Mouse (Mus musculus) liver, adult (tissue): ENCODE measurements at regions not wholly inside any gene's neighbourhood (a gene's known extent, or its start where the extent isn't known, plus 50 kb on each side); places are given as distances from the start of the nearest gene placed in this dataset.

ENCODE experiments used
- GATA4 ChIP-seq: IDR thresholded peaks from 2 replicates; pipeline ENCODE4 v1.6.1; 2014; ENCODE audit warnings: mild to moderate bottlenecking, low read length; ENCODE audit not compliant: insufficient replicate concordance

- no peak for TF ChIP-seq GATA4
These were observed 232.1 kb downstream of the Pros1 start for GRCm38 (mm10) chr16:63086086-63086796.

DNA sequence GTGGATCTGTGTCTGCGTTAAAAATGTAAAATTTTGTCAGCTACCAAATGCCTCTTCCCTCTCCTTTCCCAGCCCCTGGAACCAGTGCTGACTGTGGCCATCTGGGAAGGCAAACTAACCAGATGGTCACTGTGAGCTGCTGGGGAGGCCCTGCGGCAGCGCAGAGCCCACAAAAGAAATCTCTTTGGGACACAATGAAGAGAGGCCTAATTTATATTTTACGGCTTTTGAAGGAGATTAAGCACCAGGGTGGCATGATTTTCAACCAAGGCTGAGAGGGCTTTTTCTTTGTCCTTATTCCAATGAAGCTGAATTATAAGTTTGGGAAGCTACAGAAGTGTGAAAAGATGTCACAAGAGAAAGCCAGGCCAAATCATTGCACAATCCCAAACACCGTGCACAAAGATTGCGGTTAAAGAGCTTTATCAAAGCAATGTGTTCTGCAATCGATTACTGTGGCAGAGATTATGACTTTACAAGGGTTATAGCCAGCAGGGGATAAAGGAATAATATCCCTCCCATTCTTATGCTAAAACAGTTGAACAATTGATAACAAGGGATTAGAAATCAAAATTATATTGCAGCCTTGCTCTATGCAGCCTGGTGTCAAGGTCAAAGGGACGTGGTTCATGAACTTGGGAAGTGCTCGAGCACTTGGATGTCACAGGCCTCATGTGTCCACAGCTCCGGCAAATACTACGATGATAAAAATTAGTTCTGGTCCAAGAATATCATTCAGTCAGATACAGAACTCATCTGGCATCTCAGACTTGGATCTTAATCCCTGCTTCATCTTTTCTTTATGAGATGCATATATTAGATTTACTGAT is 237.6 kb downstream of the Pros1 start:
- TF ChIP-seq GATA4 = no peak

DNA sequence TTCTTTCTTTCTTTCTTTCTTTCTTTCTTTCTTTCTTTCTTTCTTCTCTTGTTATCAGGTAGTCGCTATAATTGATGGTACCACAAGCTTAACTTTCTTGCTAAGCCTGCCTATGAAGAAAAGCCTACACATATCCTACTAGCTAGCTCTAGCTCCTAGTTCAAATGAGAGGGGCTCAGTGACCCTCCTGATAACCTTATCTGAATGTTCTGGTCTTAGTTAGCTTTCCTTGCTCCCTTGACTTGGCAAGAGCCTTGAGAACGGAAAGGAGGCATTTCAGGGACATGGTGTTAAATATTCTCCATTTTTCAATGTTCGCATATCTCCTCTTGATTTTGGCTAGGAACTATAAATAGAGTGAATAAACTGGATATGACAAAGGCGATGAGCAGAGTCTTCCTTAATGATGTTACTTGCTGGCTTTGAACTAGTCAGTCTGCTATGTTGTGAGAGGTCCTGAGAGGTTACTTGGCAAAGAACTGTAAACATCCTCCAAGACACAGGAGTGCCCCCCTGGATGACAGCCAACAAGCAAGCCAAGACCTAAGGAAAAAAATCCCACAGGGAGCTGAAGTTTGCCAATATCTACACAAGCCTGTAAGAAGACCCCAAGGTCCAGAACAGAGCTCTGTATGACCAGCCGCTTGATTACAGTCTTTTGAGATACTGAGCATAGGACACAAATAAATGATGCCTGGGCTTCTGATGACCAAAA is 240.2 kb downstream of the Pros1 start:
- peak; percentile 71 for TF ChIP-seq GATA4

GRCm38 (mm10) chr16:63102362-63102761 is 248.3 kb downstream of the Pros1 start:
- no peak for TF ChIP-seq GATA4

DNA sequence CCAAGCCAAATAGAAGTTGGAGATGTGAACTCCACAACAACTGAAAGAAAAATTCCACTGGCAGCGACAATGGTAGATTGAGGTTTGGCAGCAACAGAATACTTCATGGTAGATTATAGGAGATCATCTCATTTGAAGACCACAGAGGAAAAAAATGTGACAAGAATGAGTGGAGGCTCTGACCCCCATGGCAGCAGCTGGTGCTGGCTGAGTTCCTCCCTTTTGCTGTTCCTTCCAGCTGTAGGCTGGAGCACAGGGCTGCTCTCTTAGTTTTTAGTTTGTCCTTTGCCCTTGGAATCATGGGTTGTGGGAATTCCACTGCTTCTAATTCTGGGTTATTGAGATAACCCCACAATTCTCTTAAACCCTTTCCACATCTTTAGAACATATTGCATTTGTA is 248.8 kb downstream of the Pros1 start:
- no peak for TF ChIP-seq GATA4

- TF ChIP-seq GATA4 = no peak
These were observed 250.3 kb downstream of the Pros1 start for GRCm38 (mm10) chr16:63104383-63104782.

- no peak for TF ChIP-seq GATA4
These were observed 251.0 kb downstream of the Pros1 start for GRCm38 (mm10) chr16:63104938-63105714.

DNA sequence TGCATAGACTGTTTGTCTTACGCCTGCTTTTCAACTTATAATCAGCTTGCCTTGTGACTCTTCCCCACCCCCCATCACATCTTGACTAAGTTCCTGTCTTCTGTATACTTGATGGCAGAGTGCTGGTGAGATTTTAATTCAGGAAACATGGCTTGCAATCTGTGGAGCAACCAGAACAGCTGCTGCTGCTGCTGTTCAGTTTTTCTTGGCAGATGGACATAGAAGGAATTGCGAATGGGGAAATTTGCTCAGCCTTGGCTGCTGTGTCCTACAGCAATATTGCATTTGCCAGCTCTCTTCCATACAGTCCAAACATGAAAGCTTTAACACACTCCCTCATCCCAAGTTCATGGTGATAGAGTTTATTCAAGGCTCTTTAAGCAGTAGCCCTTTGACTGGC is 262.3 kb downstream of the Pros1 start:
- TF ChIP-seq GATA4 = no peak

DNA sequence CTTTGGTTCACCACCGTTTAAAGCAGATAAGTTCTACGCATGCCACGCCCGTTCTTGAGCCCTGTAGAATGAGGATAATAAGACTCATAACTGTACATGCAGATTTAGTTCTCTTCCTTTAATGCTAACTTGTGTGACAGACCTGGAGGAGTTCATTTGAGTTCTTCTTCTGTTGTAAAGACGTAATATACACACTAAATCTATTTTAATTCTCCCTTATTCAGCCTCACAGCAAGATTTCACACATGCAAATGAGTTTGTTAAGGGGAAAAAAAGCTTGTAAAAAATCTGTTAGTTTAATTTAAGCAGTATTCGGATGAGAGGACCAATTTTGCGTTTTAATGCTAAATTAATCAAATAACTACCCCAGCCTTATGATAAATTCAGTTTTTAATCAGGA is 264.6 kb downstream of the Pros1 start:
- TF ChIP-seq GATA4 = no peak

DNA sequence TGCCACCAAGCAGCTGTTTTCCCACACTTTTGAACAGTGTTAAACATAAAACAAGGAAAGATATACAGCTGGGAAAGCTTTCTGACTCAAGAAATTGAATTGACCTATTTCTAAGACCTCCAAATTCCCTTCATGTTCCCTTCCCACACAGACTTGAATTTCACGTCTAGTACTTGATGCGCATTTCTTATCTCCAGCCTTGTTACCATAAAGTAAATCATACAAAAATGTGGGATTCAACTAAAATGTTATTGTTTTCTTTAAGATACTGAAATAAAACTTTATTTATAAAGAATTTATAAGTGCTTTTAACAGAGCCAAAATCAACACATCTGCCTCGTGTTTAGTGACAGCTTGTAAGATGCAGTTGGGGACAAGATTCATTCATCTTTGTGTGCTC is 289.7 kb downstream of the Pros1 start:
- TF ChIP-seq GATA4 = no peak

DNA sequence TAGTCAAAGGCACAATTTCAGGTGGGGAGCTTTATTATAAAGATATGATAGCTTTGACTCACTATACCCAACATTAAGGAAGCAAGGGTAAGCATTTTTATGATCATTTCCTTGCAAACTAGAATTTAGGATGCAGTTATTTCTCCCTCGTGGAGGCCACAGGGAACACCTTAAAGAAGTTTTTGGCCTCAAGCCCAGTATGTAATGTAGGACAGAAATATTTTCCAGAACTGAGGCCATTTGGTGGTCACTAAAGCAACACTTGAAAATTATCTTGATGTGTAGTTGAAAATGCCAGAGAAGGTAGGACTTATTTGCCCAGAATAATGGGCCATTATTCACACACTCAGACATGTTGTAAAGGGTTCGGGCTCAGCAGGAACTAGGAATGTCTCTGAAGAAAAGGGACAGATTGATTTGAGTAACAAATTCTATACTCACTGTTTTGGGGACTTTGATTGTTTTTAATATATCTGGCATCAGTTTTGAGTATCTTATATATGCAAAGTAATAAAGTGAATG is 301.3 kb downstream of the Pros1 start:
- TF ChIP-seq GATA4 = no peak

- no peak for TF ChIP-seq GATA4
These were observed 316.0 kb downstream of the Pros1 start for GRCm38 (mm10) chr16:63170101-63170500.

GRCm38 (mm10) chr16:63179228-63179627 is 325.1 kb downstream of the Pros1 start:
- no peak for TF ChIP-seq GATA4

GRCm38 (mm10) chr16:63191181-63191580 is 337.1 kb downstream of the Pros1 start:
- TF ChIP-seq GATA4 = no peak

- no peak for TF ChIP-seq GATA4
These were observed 337.5 kb downstream of the Pros1 start for GRCm38 (mm10) chr16:63191623-63192022.
